Mouse (Mus musculus): ENCODE results near the gene Tepp.

Gene Tepp

GRCm38 (mm10) chr8:95369581-95370326, 59.4 kb downstream of the Tepp start:
- no peak for DNase-seq (ENCODE audit: low spot score)

GRCm38 (mm10) chr8:95373389-95374002, 63.1 kb downstream of the Tepp start:
- DNase-seq (ENCODE audit: low spot score), result no peak

DNA sequence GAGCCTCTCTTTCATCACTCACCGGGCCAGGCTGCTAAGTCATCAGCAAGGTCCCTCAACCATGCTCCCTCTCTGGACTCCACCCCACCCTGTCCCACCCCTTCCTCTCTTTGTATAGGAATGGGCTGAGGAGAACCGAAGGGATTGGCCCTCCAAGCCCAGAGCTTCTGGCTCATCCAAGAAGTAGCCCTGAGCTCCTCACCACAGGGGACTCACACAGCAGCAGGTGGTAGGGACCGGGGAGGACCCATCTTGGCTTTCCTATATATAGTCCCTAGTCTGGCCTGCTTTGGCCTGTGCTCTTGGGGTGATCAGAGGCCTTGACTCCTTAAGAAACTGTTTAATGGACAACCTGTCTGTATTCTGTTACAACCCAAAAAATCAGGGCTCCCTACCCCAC, 64.1 kb downstream of the Tepp start:
- no peak for DNase-seq (ENCODE audit: low spot score)

- DNase-seq (ENCODE audit: low spot score), result no peak
These were observed 65.1 kb downstream of the Tepp start for GRCm38 (mm10) chr8:95375374-95375930.
